In genomic region chr1:63115096-63115495, GRCm38 (mm10) we compare ENCODE assay signal across 8 mouse cellular contexts. TPM values are rescaled to one million over a fixed set of nuclear protein-coding genes. Genes with fewer than 3 reads are reported as not detected.
DNase-seq lines count a peak whose midpoint lies in the region; ATAC-seq and TF ChIP-seq lines count a peak whose summit lies in the region.

No protein-coding gene starts in this region.

- peak overlapping the region; percentile 99 for H3K9ac ChIP-seq in forebrain, embryonic 15.5 days (replicated peaks)
- H3K9ac ChIP-seq in liver, postnatal 0 days (replicated peaks), result peak overlapping the region; percentile 100

- peaks cover 24% of the 10 kb centered on the region for H3K36me3 ChIP-seq in heart, embryonic 10.5 days
- peaks cover 2% of the 10 kb centered on the region; the same call in 1 of the 2 replicates for H3K36me3 ChIP-seq in forebrain, embryonic 15.5 days
- H3K36me3 ChIP-seq in liver, postnatal 0 days (replicated peaks; ENCODE audit: insufficient read depth, low read length), result peaks cover 27% of the 10 kb centered on the region

- TF ChIP-seq CTCF in liver, postnatal 0 days (IDR thresholded peaks at IDR 0.05; ENCODE audit: low read depth), result no peak

- no peak for ATAC-seq in forebrain, embryonic 15.5 days (replicated peaks)
- ATAC-seq in liver, postnatal 0 days, result no peak

- H3K4me1 ChIP-seq in heart, embryonic 10.5 days, result peaks cover 23% of the 10 kb centered on the region
- H3K4me1 ChIP-seq in forebrain, embryonic 15.5 days, result peaks cover 38% of the 10 kb centered on the region
- peaks cover 21% of the 10 kb centered on the region for H3K4me1 ChIP-seq in liver, postnatal 0 days (ENCODE audit: insufficient read depth)

- no peaks in the 10 kb centered on the region for H3K9me3 ChIP-seq in heart, embryonic 10.5 days
- H3K9me3 ChIP-seq in forebrain, embryonic 15.5 days, result no peaks in the 10 kb centered on the region
- no peaks in the 10 kb centered on the region for H3K9me3 ChIP-seq in liver, postnatal 0 days (ENCODE audit: low read length)

- no peak for DNase-seq in heart, embryonic 10.5 days (ENCODE audit: low spot score)
- no peak for DNase-seq in heart, adult 11 months
- peak; percentile 17 for DNase-seq in CD4-positive helper T cell, adult 2 months (ENCODE audit: low read depth, low spot score)
- no peak for DNase-seq in liver, postnatal 0 days
- no peak for DNase-seq in urinary bladder, postnatal 14 days (ENCODE audit: low spot score)
- no peak for DNase-seq in left cerebral cortex, postnatal 36 days (ENCODE audit: low spot score in 2 of 2)
- no peak for DNase-seq in cerebellum, postnatal 36 days

- no peak for TF ChIP-seq EP300 in liver, postnatal 0 days (IDR thresholded peaks at IDR 0.05; ENCODE audit: low read depth)

- peak overlapping the region; percentile 78 for H3K4me3 ChIP-seq in heart, embryonic 10.5 days
- peak overlapping the region; percentile 90 for H3K4me3 ChIP-seq in forebrain, embryonic 15.5 days
- peak overlapping the region; percentile 93 for H3K4me3 ChIP-seq in liver, postnatal 0 days (ENCODE audit: low read depth, low read length)

- intact Hi-C loops in left cerebral cortex, postnatal 36 days (cut with DNase I), result no loop called here

- no peaks in the 10 kb centered on the region for H3K27me3 ChIP-seq in heart, embryonic 10.5 days (ENCODE audit: insufficient read depth, poor library complexity, severe bottlenecking)
- no peaks in the 10 kb centered on the region for H3K27me3 ChIP-seq in forebrain, embryonic 15.5 days
- no peaks in the 10 kb centered on the region for H3K27me3 ChIP-seq in liver, postnatal 0 days (ENCODE audit: insufficient read depth, low read length)

- WGBS in heart, embryonic 10.5 days, result 44% methylated on average over 4 of the region's 4 CpGs
- 7% methylated on average over 4 of the region's 4 CpGs for WGBS in forebrain, embryonic 15.5 days
- 3% methylated on average over 4 of the region's 4 CpGs for WGBS in liver, postnatal 0 days (ENCODE audit: insufficient replicate concordance)

- H3K27ac ChIP-seq in heart, embryonic 10.5 days, result peak overlapping the region; percentile 100
- peak overlapping the region; percentile 96 for H3K27ac ChIP-seq in forebrain, embryonic 15.5 days (replicated peaks)
- H3K27ac ChIP-seq in liver, postnatal 0 days (ENCODE audit: low read depth), result peak overlapping the region; percentile 100

- H3K4me2 ChIP-seq in forebrain, embryonic 15.5 days (replicated peaks), result peak overlapping the region; percentile 84
- peak overlapping the region; percentile 86 for H3K4me2 ChIP-seq in liver, postnatal 0 days (ENCODE audit: low read depth, low read length)

RNA-seq across cellular contexts. Expression of gene Ino80d, which starts 0.6 kb away (rescaled TPM):
- 12.2 and 12.9 TPM in 2 replicates for polyA plus RNA-seq in heart, embryonic 10.5 days (2016; fragmentation: Nextera tagmentation; extraction: Ambion mirVana)
- polyA plus RNA-seq in forebrain, embryonic 15.5 days (2015; fragmentation: Nextera tagmentation; extraction: Ambion mirVana), result 9.0 and 9.3 TPM in 2 replicates
- polyA plus RNA-seq in liver, postnatal 0 days (2015; fragmentation: Nextera tagmentation; extraction: Ambion mirVana), result 2.3 and 2.8 TPM in 2 replicates
- total RNA-seq in left cerebral cortex, postnatal 36 days (2021), result 10 to 100 TPM; 27.4 to 35.7 TPM
